Mouse (Mus musculus): Measurements from ENCODE around the gene Rilpl1.

- TF ChIP-seq CTCF (IDR thresholded peaks at IDR 0.05; ENCODE audit: low read depth) (no peak), EP300 (optimal IDR thresholded peaks at IDR 0.05) (no peak)
Measured at GRCm38 (mm10) chr5:124495547-124495946, 35.6 kb downstream of the Rilpl1 start.

Data from stomach, postnatal 0 days (tissue).